Mouse (Mus musculus) forebrain, embryonic 16.5 days (tissue): ENCODE results near the gene Mfsd14a. TPM values are rescaled to one million over a fixed set of nuclear protein-coding genes. Genes with fewer than 3 reads are reported as not detected.
"Not testable (repeated sequence)": the region's sequence is repeated elsewhere in the genome, so short reads cannot be mapped to it uniquely, and the experiment has no call there.

Experiments used
- ATAC-seq: fragments of 200-750 bp; cut with Nextera tagmentation; 2 replicates; pipeline ENCODE4 v1.8.0; 2017; ENCODE audit warnings: mild to moderate bottlenecking, moderate library complexity
- H3K27ac ChIP-seq: fragments of 300-500 bp; sonication (generic); 2 replicates; pipeline ENCODE4 v1.5.1; 2014; ENCODE audit warnings: low read length, control low read depth
- H3K27me3 ChIP-seq: fragments of 300-500 bp; sonication (generic); replicated peaks from 2 replicates; pipeline ENCODE4 v1.6.1; 2014; ENCODE audit warnings: low read length; ENCODE audit not compliant: control insufficient read depth, insufficient read depth
- H3K36me3 ChIP-seq: fragments of 300-500 bp; sonication (generic); 2 replicates; pipeline ENCODE4 v1.6.1; 2014; ENCODE audit not compliant: control insufficient read depth, insufficient read depth
- H3K4me1 ChIP-seq: fragments of 300-500 bp; sonication (generic); replicated peaks from 2 replicates; pipeline ENCODE4 v1.6.1; 2014; ENCODE audit warnings: low read length; ENCODE audit not compliant: control insufficient read depth, insufficient read depth
- H3K4me2 ChIP-seq: fragments of 300-500 bp; sonication (generic); 2 replicates; pipeline ENCODE4 v1.6.1; 2014; ENCODE audit warnings: mild to moderate bottlenecking, low read length, control low read depth
- H3K4me3 ChIP-seq: fragments of 300-500 bp; sonication (generic); replicated peaks from 2 replicates; pipeline ENCODE4 v1.5.1; 2014; ENCODE audit warnings: mild to moderate bottlenecking, low read length, control low read depth
- H3K9ac ChIP-seq: fragments of 300-500 bp; sonication (generic); replicated peaks from 2 replicates; pipeline ENCODE4 v1.6.1; 2014; ENCODE audit warnings: low read depth, low read length, control low read depth
- H3K9me3 ChIP-seq: fragments of 300-500 bp; sonication (generic); 2 replicates; pipeline ENCODE4 v1.6.1; 2016; ENCODE audit warnings: low read length; ENCODE audit not compliant: control insufficient read depth
- WGBS: fragments of 180-500 bp; shearing (Covaris S2); extraction: QIAGEN DNeasy Blood & Tissue Kit; methylation state at CpG from one replicate; pipeline ENCODE4 v1.1.7; 2014; 5-methylcytosine and 5-hydroxymethylcytosine counted together
- polyA plus RNA-seq: library from polyadenylated mRNA; unstranded; fragments of >200 nt; fragmentation: Nextera tagmentation; extraction: Ambion mirVana; gene quantifications from 2 replicates; pipeline ENCODE4 v1.2.1, GENCODE M21; 2015

Mfsd14a gene
- polyA plus RNA-seq, 1 experiment from 2014 or later: 77.2 TPM

- H3K36me3 ChIP-seq: no peaks in the 10 kb centered on the region
- no peaks in the 10 kb centered on the region for H3K27me3 ChIP-seq
- WGBS: 82% methylated on average over 7 of the region's 7 CpGs
- no peak overlapping the region for H3K9ac ChIP-seq
- no peak for ATAC-seq
- H3K4me2 ChIP-seq: no peak overlapping the region
- no peak overlapping the region for H3K27ac ChIP-seq
- no peak overlapping the region for H3K4me3 ChIP-seq
- H3K9me3 ChIP-seq: no peaks in the 10 kb centered on the region
- peaks cover 29% of the 10 kb centered on the region for H3K4me1 ChIP-seq
Observed at GRCm38 (mm10) chr3:116656184-116656965, 6.1 kb downstream of the Mfsd14a start.

DNA sequence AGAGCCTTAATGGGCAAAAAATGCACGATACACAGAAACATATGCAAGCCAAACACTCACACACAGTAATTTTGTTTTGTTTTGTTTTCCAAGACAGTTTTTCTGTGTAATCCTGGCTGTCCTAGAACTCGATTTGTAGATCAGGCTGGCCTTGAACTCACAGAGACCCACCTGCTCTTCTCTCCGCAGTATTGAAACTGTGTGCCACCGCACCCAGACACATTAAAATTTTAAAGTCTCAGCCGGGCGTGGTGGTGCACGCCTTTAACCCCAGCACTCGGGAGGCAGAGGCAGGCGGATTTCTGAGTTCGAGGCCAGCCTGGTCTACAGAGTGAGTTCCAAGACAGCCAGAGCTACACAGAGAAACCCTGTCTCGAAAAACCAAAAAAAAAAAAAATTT, 8.4 kb downstream of the Mfsd14a start:
- WGBS: 96% methylated on average over 11 of the region's 11 CpGs
- not testable (repeated sequence) for H3K4me2 ChIP-seq

DNA sequence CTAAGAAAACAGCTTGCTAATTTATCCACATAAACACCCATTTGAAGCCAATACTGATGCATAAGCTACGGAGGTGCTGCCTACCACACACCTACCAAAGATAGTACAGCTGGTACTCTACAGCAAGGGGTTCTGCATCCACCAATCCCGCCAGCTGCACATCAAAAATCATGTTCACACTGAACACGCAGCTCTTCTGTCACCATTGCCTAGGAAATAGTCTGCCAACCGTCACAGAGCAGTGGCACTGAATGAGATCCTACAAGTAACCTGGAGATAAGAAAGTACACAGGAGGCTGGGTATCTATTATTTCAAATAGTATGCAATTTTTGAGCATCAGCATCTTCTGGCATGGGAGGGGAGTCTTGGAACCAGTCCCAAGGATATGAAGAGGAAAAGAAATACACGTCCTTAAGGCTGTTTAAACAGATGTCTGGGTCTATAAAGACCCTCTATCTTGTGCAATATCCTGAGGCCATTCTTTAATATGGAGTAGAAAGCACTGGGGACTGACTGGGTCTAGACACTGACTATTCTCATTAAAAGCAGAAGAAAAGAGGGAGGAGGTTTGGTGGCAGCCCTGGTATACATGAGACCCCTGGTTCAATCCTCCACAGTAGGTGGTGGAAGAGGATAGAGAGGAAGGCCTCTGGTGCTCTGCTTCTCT, 9.1 kb downstream of the Mfsd14a start:
- 65% methylated on average over 5 of the region's 5 CpGs for WGBS
- peaks cover 10% of the 10 kb centered on the region for H3K4me1 ChIP-seq

More for the DNA sequence above, 8.4 kb downstream of the Mfsd14a start:
- H3K27me3 ChIP-seq, H3K9me3 ChIP-seq, ATAC-seq, H3K27ac ChIP-seq, H3K36me3 ChIP-seq, H3K9ac ChIP-seq, H3K4me3 ChIP-seq: not testable (repeated sequence)
- H3K4me1 ChIP-seq: peaks cover 13% of the 10 kb centered on the region

DNA sequence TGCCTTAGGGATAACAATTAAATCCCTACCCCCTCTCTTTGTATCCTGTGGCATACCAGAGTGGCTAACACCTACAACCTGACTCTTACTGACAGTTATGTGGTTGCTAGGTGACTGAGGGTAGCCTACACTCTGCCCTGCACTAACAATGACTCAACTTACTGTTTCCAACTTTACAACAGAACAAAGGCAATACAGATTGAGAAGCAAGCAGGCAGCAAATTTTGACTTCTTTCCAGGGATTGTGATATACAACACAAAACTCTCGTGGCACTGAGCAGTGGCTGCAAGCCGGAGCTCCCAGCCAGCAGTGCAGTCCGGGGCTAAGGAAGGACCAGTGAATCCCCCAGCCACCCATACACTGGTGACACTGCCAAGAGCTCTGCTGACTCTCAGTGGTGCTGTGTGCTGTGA, 10.4 kb downstream of the Mfsd14a start:
- Histone ChIP-seq H3K27ac (no peak overlapping the region), H3K27me3 (no peaks in the 10 kb centered on the region), H3K4me3 (no peak overlapping the region), H3K4me2 (no peak overlapping the region), H3K4me1 (peaks cover 8% of the 10 kb centered on the region), H3K36me3 (peaks cover 3% of the 10 kb centered on the region; the same call in 1 of the 2 replicates), H3K9me3 (no peaks in the 10 kb centered on the region), H3K9ac (no peak overlapping the region)
- 36% methylated on average over 3 of the region's 3 CpGs for WGBS
- ATAC-seq: peak; percentile 56

More for the DNA sequence above, 9.1 kb downstream of the Mfsd14a start:
- Histone ChIP-seq H3K9ac (no peak overlapping the region), H3K9me3 (no peaks in the 10 kb centered on the region), H3K4me2 (no peak overlapping the region), H3K27ac (0 out of 2 replicates have a peak overlapping the region, but pooled peaks have one; percentile 23), H3K36me3 (no peaks in the 10 kb centered on the region), H3K27me3 (no peaks in the 10 kb centered on the region), H3K4me3 (no peak overlapping the region)
- ATAC-seq: no peak; the same call in 1 of the 2 replicates

DNA sequence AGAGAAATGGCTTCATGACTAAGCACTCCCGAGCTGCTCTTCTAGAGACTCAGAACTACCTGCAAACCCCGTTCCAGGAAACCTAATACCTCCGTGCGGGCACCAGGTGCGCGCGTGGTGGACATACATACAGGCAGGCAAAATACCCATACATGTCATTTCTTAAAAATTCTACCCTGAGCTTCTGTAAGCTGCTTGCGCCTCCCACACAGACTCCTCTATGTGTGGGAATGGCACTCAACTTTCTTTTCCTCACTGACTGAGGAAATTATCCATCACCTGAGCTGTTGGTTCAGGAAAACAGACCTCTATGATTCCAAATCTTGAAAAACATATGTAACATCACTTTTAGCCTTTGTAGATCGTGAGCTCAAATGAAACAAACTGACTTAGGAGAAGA, 11.8 kb downstream of the Mfsd14a start:
- Histone ChIP-seq H3K27ac (no peak overlapping the region), H3K9me3 (no peaks in the 10 kb centered on the region), H3K4me3 (no peak overlapping the region), H3K9ac (no peak overlapping the region), H3K4me2 (no peak overlapping the region), H3K27me3 (no peaks in the 10 kb centered on the region), H3K4me1 (peaks cover 8% of the 10 kb centered on the region), H3K36me3 (peaks cover 8% of the 10 kb centered on the region)
- WGBS: 96% methylated on average over 9 of the region's 9 CpGs
- ATAC-seq: no peak

GRCm38 (mm10) chr3:116648805-116649204, 13.7 kb downstream of the Mfsd14a start:
- Histone ChIP-seq H3K36me3 (peaks cover 10% of the 10 kb centered on the region), H3K4me3 (no peak overlapping the region), H3K9ac (no peak overlapping the region), H3K27me3 (no peaks in the 10 kb centered on the region), H3K4me2 (no peak overlapping the region), H3K4me1 (peaks cover 6% of the 10 kb centered on the region), H3K27ac (no peak overlapping the region), H3K9me3 (no peaks in the 10 kb centered on the region)
- no peak for ATAC-seq
- 92% methylated on average over 7 of the region's 7 CpGs for WGBS

DNA sequence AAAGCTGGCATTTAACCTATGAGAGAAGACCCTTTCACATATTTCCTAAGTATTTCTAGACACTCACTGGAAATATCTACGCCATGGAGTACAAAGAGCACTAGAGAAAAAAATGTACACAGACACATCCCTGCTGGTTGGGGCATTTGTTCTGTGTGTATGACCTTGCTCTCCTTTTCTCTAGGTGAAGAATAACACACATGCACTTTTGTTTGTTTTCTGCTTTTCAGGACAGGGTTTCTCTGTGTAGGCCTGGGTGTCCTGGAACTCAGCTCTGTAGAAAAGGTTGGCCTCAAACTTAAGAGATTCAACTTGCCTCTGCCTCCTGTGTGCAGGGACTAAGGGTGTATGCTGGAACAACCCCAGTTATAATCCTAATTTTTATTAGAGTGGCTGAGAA, 16.1 kb downstream of the Mfsd14a start:
- Histone ChIP-seq H3K27ac (no peak overlapping the region), H3K4me3 (no peak overlapping the region), H3K4me2 (no peak overlapping the region), H3K36me3 (peaks cover 14% of the 10 kb centered on the region), H3K9ac (no peak overlapping the region), H3K9me3 (no peaks in the 10 kb centered on the region), H3K4me1 (no peaks in the 10 kb centered on the region), H3K27me3 (no peaks in the 10 kb centered on the region)
- WGBS: 91% methylated on average over 1 of the region's 1 CpGs
- no peak for ATAC-seq

DNA sequence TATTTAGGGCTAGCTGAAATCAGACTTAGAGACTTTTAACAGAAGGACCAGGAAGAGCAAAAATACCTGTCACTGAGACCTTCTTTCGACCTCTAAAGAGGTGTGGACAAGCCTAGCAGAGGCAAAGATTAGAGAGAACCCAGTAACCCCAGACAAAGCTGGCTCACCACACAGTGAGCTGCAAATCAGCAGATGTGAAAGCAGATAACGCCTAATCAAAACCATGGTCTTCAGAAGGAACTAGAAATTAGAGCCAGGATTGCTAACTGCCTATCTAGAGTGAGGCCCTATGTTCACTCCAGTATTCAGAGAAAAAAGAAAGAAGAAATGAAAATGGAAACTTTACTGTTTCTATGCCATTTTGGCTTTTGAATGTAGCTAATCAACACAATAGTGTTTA, 20.1 kb downstream of the Mfsd14a start:
- H3K27me3 ChIP-seq: no peaks in the 10 kb centered on the region
- WGBS: 95% methylated on average over 2 of the region's 2 CpGs
- H3K4me3 ChIP-seq: no peak overlapping the region
- H3K27ac ChIP-seq: no peak overlapping the region
- H3K9me3 ChIP-seq: no peaks in the 10 kb centered on the region
- no peak overlapping the region for H3K9ac ChIP-seq
- ATAC-seq: no peak
- no peak overlapping the region for H3K4me2 ChIP-seq
- no peaks in the 10 kb centered on the region for H3K4me1 ChIP-seq
- H3K36me3 ChIP-seq: peaks cover 25% of the 10 kb centered on the region

GRCm38 (mm10) chr3:116641811-116642371, 20.6 kb downstream of the Mfsd14a start:
- H3K27me3 ChIP-seq: no peaks in the 10 kb centered on the region
- WGBS: 98% methylated on average over 6 of the region's 6 CpGs
- peaks cover 25% of the 10 kb centered on the region for H3K36me3 ChIP-seq
- no peak overlapping the region for H3K4me3 ChIP-seq
- H3K9ac ChIP-seq: no peak overlapping the region
- no peak overlapping the region for H3K4me2 ChIP-seq
- no peaks in the 10 kb centered on the region for H3K4me1 ChIP-seq
- ATAC-seq: no peak
- H3K9me3 ChIP-seq: no peaks in the 10 kb centered on the region
- H3K27ac ChIP-seq: no peak overlapping the region
